Mouse (Mus musculus) forebrain, embryonic 15.5 days (tissue): ENCODE data around the gene Mctp1. TPM values are rescaled to one million over a fixed set of nuclear protein-coding genes. Genes with fewer than 3 reads are reported as not detected.
"Not testable (repeated sequence)": the region's sequence is repeated elsewhere in the genome, so short reads cannot be mapped to it uniquely, and the experiment has no call there.

ENCODE experiments used
- ATAC-seq: fragments of 200-750 bp; cut with Nextera tagmentation; replicated peaks from 2 replicates; pipeline ENCODE4 v1.8.0; 2017; ENCODE audit warnings: mild to moderate bottlenecking, moderate TSS enrichment, moderate library complexity
- H3K27ac ChIP-seq: fragments of 300-500 bp; sonication (generic); replicated peaks from 2 replicates; pipeline ENCODE4 v1.5.1; 2015; ENCODE audit warnings: mild to moderate bottlenecking, inconsistent platforms
- H3K27me3 ChIP-seq: fragments of 300-500 bp; sonication (generic); 2 replicates; pipeline ENCODE4 v1.6.1; 2015; ENCODE audit warnings: inconsistent platforms
- H3K36me3 ChIP-seq: fragments of 300-500 bp; sonication (generic); 2 replicates; pipeline ENCODE4 v1.6.1; 2015; ENCODE audit warnings: mild to moderate bottlenecking, inconsistent platforms
- H3K4me1 ChIP-seq: fragments of 300-500 bp; sonication (generic); 2 replicates; pipeline ENCODE4 v1.6.1; 2015; ENCODE audit warnings: inconsistent platforms
- H3K4me2 ChIP-seq: fragments of 300-500 bp; sonication (generic); replicated peaks from 2 replicates; pipeline ENCODE4 v1.6.1; 2015; ENCODE audit warnings: mild to moderate bottlenecking, inconsistent platforms
- H3K4me3 ChIP-seq: fragments of 300-500 bp; sonication (generic); 2 replicates; pipeline ENCODE4 v1.5.1; 2015; ENCODE audit warnings: mild to moderate bottlenecking, inconsistent platforms
- H3K9ac ChIP-seq: fragments of 300-500 bp; sonication (generic); replicated peaks from 2 replicates; pipeline ENCODE4 v1.6.1; 2015; ENCODE audit warnings: mild to moderate bottlenecking, inconsistent platforms
- H3K9me3 ChIP-seq: fragments of 300-500 bp; sonication (generic); 2 replicates; pipeline ENCODE4 v1.6.1; 2016; ENCODE audit warnings: inconsistent platforms
- WGBS: fragments of 180-500 bp; shearing (Covaris S2); methylation state at CpG from one replicate; pipeline ENCODE4 v1.1.7; 2015; ENCODE audit warnings: mixed read lengths; 5-methylcytosine and 5-hydroxymethylcytosine counted together
- polyA plus RNA-seq: library from polyadenylated mRNA; unstranded; fragments of >200 nt; fragmentation: Nextera tagmentation; extraction: Ambion mirVana; gene quantifications from 2 replicates; pipeline ENCODE4 v1.2.1, GENCODE M21; 2015

Gene Mctp1
- 4.4 and 5.1 TPM in 2 replicates for polyA plus RNA-seq

- WGBS, result under 1% methylated on average over 46 of the region's 62 CpGs
- H3K9ac ChIP-seq, result peak within 1 kb of the TSS; percentile 71
- peak within 1 kb of the TSS; percentile 29; the same call in 1 of the 2 replicates for H3K27ac ChIP-seq
- H3K4me1 ChIP-seq, result peaks cover 8% of the 10 kb centered on the region
- peak within 1 kb of the TSS; percentile 67 for H3K4me3 ChIP-seq
- H3K4me2 ChIP-seq, result peak within 1 kb of the TSS; percentile 98
- ATAC-seq, result peak; percentile 93
- no peaks in the 10 kb centered on the region for H3K36me3 ChIP-seq
- H3K27me3 ChIP-seq, result peaks cover 13% of the 10 kb centered on the region
- no peaks in the 10 kb centered on the region for H3K9me3 ChIP-seq
These were observed at the start of gene Mctp1 for GRCm38 (mm10) chr13:76383972-76384663. Gene Mctp1 (plus strand): TSS chr13:76384535.

GRCm38 (mm10) chr13:76345941-76346340 lies 38.4 kb upstream of the Mctp1 start:
- H3K4me2 ChIP-seq, H3K27me3 ChIP-seq, H3K4me3 ChIP-seq, ATAC-seq, H3K9me3 ChIP-seq, H3K4me1 ChIP-seq, H3K9ac ChIP-seq, H3K36me3 ChIP-seq, H3K27ac ChIP-seq: not testable (repeated sequence)
- 86% methylated on average over 21 of the region's 21 CpGs for WGBS

GRCm38 (mm10) chr13:76358720-76359119 lies 25.6 kb upstream of the Mctp1 start:
- no peaks in the 10 kb centered on the region for H3K9me3 ChIP-seq
- peak; percentile 51; the same call in 1 of the 2 replicates for ATAC-seq
- no peak overlapping the region for H3K9ac ChIP-seq
- no peaks in the 10 kb centered on the region for H3K4me1 ChIP-seq
- no peak overlapping the region for H3K4me2 ChIP-seq
- H3K27me3 ChIP-seq, result no peaks in the 10 kb centered on the region
- H3K4me3 ChIP-seq, result no peak overlapping the region
- H3K27ac ChIP-seq, result no peak overlapping the region
- H3K36me3 ChIP-seq, result no peaks in the 10 kb centered on the region

GRCm38 (mm10) chr13:76384664-76385435 lies 515 bp downstream of the Mctp1 start:
- Histone ChIP-seq H3K27me3 (peaks cover 13% of the 10 kb centered on the region), H3K27ac (no peak overlapping the region), H3K4me3 (peak overlapping the region; percentile 67), H3K36me3 (no peaks in the 10 kb centered on the region), H3K4me1 (peaks cover 8% of the 10 kb centered on the region), H3K9ac (peak overlapping the region; percentile 71), H3K4me2 (peak overlapping the region; percentile 98), H3K9me3 (no peaks in the 10 kb centered on the region)
- WGBS, result 1% methylated on average over 58 of the region's 58 CpGs
- ATAC-seq, result peak; percentile 93

- Histone ChIP-seq H3K4me1 (peaks cover 8% of the 10 kb centered on the region), H3K4me3 (no peak overlapping the region), H3K27me3 (peaks cover 5% of the 10 kb centered on the region; the same call in 1 of the 2 replicates), H3K36me3 (no peaks in the 10 kb centered on the region), H3K9ac (no peak overlapping the region), H3K9me3 (no peaks in the 10 kb centered on the region), H3K27ac (no peak overlapping the region), H3K4me2 (no peak overlapping the region)
- no peak for ATAC-seq
- WGBS, result 60% methylated on average over 3 of the region's 3 CpGs
These were observed 4.3 kb downstream of the Mctp1 start for GRCm38 (mm10) chr13:76388615-76389014.

GRCm38 (mm10) chr13:76391920-76392319 lies 7.6 kb downstream of the Mctp1 start:
- WGBS, result 83% methylated on average over 2 of the region's 2 CpGs
- ATAC-seq, result no peak

GRCm38 (mm10) chr13:76393106-76393505 lies 8.8 kb downstream of the Mctp1 start:
- 88% methylated on average over 3 of the region's 3 CpGs for WGBS
- no peaks in the 10 kb centered on the region for H3K4me1 ChIP-seq
- H3K4me2 ChIP-seq, result no peak overlapping the region
- no peaks in the 10 kb centered on the region for H3K27me3 ChIP-seq
- H3K9me3 ChIP-seq, result no peaks in the 10 kb centered on the region
- ATAC-seq, result no peak
- H3K4me3 ChIP-seq, result no peak overlapping the region
- no peak overlapping the region for H3K27ac ChIP-seq
- H3K36me3 ChIP-seq, result no peaks in the 10 kb centered on the region
- no peak overlapping the region for H3K9ac ChIP-seq

More at GRCm38 (mm10) chr13:76391920-76392319, 7.6 kb downstream of the Mctp1 start:
- no peaks in the 10 kb centered on the region for H3K9me3 ChIP-seq
- no peak overlapping the region for H3K4me3 ChIP-seq
- H3K27ac ChIP-seq, result no peak overlapping the region
- no peaks in the 10 kb centered on the region for H3K4me1 ChIP-seq
- no peak overlapping the region for H3K4me2 ChIP-seq
- no peaks in the 10 kb centered on the region for H3K36me3 ChIP-seq
- H3K9ac ChIP-seq, result no peak overlapping the region
- H3K27me3 ChIP-seq, result no peaks in the 10 kb centered on the region

GRCm38 (mm10) chr13:76395906-76396305 lies 11.6 kb downstream of the Mctp1 start:
- Histone ChIP-seq H3K4me1 (no peaks in the 10 kb centered on the region), H3K36me3 (no peaks in the 10 kb centered on the region), H3K9me3 (no peaks in the 10 kb centered on the region), H3K4me2 (no peak overlapping the region), H3K27me3 (no peaks in the 10 kb centered on the region), H3K9ac (no peak overlapping the region), H3K4me3 (no peak overlapping the region), H3K27ac (no peak overlapping the region)
- no peak for ATAC-seq

GRCm38 (mm10) chr13:76409296-76409695 lies 25.0 kb downstream of the Mctp1 start:
- Histone ChIP-seq H3K27ac (no peak overlapping the region), H3K9me3 (no peaks in the 10 kb centered on the region), H3K4me3 (no peak overlapping the region), H3K4me1 (no peaks in the 10 kb centered on the region), H3K9ac (no peak overlapping the region), H3K27me3 (no peaks in the 10 kb centered on the region), H3K36me3 (no peaks in the 10 kb centered on the region), H3K4me2 (no peak overlapping the region)
- no peak for ATAC-seq
- 89% methylated on average over 2 of the region's 2 CpGs for WGBS

- H3K27me3 ChIP-seq, result no peaks in the 10 kb centered on the region
- H3K27ac ChIP-seq, result no peak overlapping the region
- no peak overlapping the region for H3K4me3 ChIP-seq
- 94% methylated on average over 1 of the region's 1 CpGs for WGBS
- H3K4me1 ChIP-seq, result no peaks in the 10 kb centered on the region
- no peak overlapping the region for H3K4me2 ChIP-seq
- no peak for ATAC-seq
- H3K9me3 ChIP-seq, result no peaks in the 10 kb centered on the region
- H3K9ac ChIP-seq, result no peak overlapping the region
- no peaks in the 10 kb centered on the region for H3K36me3 ChIP-seq
These were observed 26.3 kb downstream of the Mctp1 start for GRCm38 (mm10) chr13:76410665-76411064.

- no peaks in the 10 kb centered on the region for H3K9me3 ChIP-seq
- H3K4me3 ChIP-seq, result no peak overlapping the region
- no peak overlapping the region for H3K9ac ChIP-seq
- H3K27ac ChIP-seq, result no peak overlapping the region
- H3K4me1 ChIP-seq, result no peaks in the 10 kb centered on the region
- H3K4me2 ChIP-seq, result no peak overlapping the region
- H3K27me3 ChIP-seq, result no peaks in the 10 kb centered on the region
- no peaks in the 10 kb centered on the region for H3K36me3 ChIP-seq
- no peak for ATAC-seq
These were observed 31.0 kb downstream of the Mctp1 start for GRCm38 (mm10) chr13:76415346-76415745.

- 78% methylated on average over 4 of the region's 4 CpGs for WGBS
- no peak overlapping the region for H3K4me2 ChIP-seq
- H3K9me3 ChIP-seq, result no peaks in the 10 kb centered on the region
- H3K27me3 ChIP-seq, result no peaks in the 10 kb centered on the region
- H3K27ac ChIP-seq, result no peak overlapping the region
- H3K36me3 ChIP-seq, result no peaks in the 10 kb centered on the region
- H3K9ac ChIP-seq, result no peak overlapping the region
- no peak overlapping the region for H3K4me3 ChIP-seq
- no peaks in the 10 kb centered on the region for H3K4me1 ChIP-seq
- no peak for ATAC-seq
These were observed 35.8 kb downstream of the Mctp1 start for GRCm38 (mm10) chr13:76420111-76420510.
